Mouse (Mus musculus) cerebral cortex, adult 2 months (tissue): ENCODE measurements around the gene Asna1.

Experiments
- WGBS: fragments of 180-500 bp; shearing (Covaris S2); methylation state at CpG from one replicate; pipeline ENCODE4 v1.1.7; 2018; 5-methylcytosine and 5-hydroxymethylcytosine counted together

Gene Asna1

GRCm38 (mm10) chr8:84989810-84990209, 35.3 kb downstream of the Asna1 start:
- under 1% methylated on average over 15 of the region's 15 CpGs for WGBS

DNA sequence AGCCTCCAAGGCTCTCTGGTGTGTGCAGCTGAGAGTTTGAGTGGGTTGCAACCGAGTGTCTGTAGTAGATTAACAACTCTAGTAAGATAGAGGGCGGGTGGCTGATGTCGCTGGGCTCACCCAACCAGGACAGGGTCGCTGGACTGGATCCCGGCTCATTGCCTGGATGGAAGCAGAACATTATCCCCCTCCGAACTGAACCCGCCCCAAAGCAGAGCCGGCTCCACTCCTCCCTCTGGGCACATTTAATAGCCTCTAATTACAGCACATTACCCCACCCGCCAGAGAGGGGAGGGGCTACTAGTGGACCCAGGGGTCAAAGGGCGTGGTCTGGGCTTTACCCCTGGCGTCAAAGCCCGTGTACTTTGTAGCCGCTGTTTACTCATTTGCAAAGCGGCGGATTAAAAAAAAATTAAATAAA, 35.8 kb downstream of the Asna1 start:
- WGBS, result 13% methylated on average over 15 of the region's 15 CpGs

- WGBS, result 80% methylated on average over 2 of the region's 2 CpGs
Measured at GRCm38 (mm10) chr8:84987903-84988302, 37.2 kb downstream of the Asna1 start.

DNA sequence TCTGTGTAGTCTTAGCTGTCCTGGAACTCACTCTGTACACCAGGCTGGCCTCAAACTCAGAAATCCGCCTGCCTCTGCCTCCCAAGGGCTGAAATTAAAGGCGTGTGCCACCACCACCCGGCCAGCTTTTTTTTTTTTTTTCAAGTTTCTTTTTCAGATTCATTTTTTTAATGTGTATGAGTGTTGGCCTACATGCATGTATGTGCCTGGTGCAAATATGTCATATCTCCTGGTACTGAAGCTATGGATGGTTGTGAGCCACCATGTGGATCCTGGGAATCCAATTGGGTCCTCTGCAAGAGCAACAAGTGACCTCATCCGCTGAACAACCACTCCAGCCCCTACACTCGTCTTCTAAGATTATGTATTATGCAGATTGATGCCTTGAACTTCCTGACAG, 37.7 kb downstream of the Asna1 start:
- 90% methylated on average over 5 of the region's 5 CpGs for WGBS

GRCm38 (mm10) chr8:84986379-84986945, 38.6 kb downstream of the Asna1 start:
- WGBS, result 23% methylated on average over 8 of the region's 8 CpGs

DNA sequence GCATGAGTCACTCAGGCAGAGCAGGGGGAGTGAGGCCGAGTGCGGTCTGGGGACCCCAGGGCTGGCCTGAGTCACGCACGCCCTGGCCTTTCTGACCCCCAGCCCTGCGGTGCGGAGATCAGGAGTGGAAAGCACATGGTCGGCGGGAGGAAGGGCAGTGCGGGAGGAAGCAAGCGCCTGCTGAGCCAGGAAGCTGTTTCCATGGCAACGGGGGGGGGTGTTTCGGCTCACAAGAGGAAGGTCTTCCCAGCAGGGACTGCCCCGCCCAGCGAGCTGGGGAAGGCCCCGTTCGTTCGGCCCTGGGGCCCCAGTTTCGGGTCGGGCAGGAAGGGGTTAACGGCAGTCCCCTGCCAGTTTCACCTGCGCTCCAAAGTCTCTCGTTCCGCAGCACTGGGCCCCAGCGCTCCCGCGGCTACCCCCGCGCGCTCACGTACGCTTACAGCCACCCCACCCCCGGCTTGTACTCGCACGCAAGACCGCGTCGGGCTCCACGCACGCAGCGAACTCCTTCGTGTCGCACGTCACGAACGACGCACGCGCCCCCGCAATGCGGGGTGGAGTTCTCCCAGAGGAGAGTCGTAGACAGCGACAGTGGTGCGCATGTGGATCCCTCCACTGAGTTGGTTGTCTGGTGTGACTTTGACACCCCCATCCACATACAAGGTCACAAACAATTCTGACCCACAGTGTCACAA, 39.2 kb downstream of the Asna1 start:
- WGBS, result under 1% methylated on average over 51 of the region's 53 CpGs

GRCm38 (mm10) chr8:84985049-84985683, 39.9 kb downstream of the Asna1 start:
- 2% methylated on average over 23 of the region's 23 CpGs for WGBS

DNA sequence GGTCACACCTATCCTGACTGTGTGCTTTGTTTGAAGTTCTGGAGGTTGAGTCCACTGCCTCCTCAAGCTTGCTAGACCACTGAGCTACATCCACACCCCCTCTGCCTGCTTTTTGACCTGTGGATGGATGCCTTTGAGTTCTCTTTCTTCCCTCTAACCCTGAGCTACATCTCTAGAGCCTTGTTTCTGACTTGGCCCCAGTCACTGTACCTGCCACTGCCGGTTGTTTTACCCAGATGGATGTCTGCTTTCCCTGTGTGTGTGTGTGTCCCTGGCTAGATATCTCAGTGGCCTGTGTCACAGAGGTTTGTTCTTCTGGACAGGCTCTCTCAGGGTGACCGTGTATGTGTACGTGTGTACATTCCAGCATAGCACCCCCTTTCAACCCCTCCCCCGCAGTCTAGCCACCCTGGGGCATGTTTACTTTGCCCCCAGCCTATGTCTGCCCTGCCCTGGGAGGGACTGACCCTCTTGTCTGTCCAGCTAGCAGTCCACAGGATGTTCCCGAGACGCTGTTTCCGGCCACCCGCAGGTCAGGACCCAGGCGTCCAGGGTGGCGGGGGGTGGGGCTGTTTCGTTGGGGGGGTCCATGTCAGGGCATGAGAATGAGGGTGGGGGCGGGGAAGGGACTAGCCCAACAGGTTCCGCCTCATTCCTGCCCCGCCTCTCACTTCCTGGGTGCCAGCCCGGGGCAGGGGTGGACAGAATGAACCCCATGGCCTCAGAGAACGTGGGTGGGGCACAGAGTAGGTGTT, 40.6 kb downstream of the Asna1 start:
- 21% methylated on average over 16 of the region's 16 CpGs for WGBS

- WGBS, result 56% methylated on average over 3 of the region's 3 CpGs
Measured at GRCm38 (mm10) chr8:84982499-84983011, 42.5 kb downstream of the Asna1 start.

DNA sequence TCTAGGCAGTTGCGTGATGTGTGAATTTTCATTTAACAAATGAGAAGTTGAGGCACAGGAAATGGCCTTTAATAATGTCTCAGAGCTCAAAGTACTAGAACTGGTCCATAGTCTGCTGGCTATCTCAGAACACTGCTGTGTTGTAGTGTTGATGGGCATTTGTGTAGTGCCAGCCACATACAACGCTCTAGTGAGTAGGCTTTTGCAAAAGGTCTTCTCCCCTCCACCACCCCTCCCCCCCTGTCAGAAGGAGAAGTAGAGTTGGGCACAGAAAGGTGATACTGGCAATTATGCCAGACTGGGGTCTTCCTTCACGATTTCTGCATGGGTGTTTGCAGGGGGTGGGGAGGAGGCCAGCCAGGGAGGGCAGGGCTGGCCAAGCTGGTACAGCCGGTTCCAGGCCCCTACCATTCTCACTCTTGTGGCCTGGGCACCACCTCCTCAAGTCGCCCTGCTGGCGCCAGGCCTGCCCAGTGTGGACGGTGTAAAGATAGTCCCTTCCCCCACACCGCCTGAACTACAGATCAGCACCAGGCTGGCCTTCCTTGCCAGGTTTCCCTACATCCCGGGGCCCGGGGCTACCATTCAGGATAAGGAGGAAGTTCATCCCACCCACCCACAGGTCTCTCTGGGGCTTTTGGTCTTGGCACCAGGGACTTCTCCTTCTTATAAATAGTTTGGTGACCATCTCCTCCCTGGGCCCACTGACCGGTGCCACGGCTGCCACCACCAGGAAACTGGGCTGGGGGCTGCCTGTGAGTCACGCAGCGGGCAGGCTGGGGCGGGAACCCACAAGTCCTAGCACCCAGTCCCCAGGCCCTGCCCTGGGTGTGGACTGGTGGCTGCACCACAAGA, 43.2 kb downstream of the Asna1 start:
- 79% methylated on average over 15 of the region's 15 CpGs for WGBS

DNA sequence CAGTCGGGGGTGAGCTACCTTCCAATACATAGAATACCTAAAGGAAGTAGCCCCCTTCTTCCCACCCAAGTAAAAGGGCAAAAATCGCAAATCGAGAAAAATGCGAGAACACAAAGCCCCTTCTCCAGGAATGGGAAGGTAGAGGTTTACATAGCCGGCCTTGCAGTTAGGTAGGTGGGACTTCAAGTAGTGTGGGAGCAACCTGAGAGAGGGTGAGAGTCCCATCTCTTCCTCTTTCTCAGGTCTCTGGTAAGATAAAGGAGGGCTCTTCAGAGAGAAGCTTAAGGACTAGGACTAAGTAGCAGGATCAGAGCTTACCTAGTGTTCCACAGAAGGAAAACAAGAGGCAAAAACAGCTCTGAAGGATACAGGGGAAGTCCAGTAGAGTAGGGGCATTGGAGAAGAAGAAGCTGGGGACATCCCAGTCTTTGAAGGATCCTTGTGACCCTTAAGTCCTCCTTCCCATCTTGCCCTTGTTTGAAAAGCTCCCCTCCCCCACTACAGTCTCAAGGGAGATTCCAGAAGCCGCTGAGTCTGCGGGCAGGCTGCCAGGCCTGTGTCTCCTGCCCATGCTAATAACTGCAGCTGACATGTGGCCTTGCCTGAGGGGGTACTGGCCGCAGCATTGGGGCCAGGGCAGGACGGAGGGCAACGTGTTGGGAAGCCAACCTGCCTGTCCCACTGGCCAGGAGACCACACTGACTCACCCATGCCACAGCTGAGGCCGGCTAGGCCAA, 44.3 kb downstream of the Asna1 start:
- WGBS, result 38% methylated on average over 11 of the region's 11 CpGs

DNA sequence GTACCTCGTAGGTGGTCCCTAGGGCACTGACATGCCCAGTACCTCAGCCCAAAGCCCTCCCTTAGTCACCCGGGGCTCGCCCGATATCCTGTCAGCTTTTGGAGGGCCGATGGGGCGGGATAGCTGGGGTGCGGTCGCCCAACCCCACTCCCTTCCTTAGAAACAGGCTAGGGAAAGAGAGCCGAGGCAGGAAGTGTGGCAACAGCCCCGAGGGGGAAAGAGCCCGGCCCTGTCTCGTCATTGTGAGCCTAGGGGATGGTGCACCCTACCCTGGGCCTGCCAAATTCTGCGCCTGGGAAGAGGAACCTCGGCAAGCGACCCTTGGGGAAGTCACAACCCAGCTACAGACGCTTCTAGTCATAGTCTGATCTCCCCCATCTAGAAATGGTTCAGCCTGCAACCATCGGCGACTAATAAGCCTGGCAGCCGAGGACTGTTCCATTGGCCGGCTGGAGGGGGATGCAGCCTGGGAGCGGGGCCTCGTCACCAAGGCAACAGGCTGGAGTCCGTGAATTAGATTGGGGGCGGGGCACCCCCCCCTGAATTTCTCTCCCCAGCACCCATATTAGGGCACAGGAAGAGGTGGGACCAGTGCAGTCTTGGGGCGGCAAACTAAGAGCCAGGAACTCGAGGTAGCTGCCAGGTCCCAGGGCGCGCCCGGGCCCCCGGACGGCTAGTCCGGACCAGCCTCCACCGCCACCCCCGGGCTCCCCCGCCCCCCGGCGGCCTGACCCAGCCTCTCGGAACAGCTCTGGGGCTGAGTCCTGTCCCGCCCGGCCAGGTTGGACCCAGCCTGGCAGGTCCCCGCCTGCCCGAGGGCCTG, 45.3 kb downstream of the Asna1 start:
- WGBS, result 3% methylated on average over 37 of the region's 42 CpGs

DNA sequence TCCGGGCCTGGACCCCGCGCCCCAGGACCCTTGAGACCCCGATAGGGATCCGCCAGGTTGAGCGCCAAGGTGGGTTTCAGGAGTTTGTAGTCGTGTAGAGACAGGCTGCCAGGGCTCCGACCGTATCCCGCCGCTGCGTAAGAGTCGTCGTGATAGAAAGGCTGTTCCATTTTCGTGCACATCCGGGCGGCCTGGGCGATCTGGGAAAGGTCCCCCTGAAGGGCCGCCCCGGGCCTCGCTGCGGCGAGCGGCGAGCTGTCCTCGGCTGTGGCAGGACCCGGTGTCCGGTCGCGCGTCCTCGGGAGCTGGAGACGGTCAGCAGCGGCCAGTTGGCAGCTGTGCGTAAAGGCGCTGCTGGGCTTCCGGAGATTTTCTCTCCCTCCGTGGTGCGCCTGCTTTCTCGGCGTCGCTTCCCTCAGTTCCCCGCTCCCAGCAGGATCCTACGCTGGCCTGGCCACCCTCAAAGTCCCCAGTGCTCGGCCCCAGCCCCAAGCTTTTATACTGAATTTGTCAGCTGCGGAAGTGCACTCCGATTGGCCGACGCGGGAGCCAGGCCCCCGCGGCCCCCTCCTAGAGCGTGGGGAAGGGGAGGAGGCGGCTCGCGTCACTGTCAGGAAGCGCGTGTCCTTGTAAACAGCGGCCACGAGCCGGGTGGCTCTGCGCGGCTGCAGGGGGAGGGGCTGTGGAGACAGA, 46.7 kb downstream of the Asna1 start, which contains the start of gene Junb:
Junb (minus strand) TSS at position 471 of the 693 bp plus-strand sequence.
- under 1% methylated on average over 63 of the region's 63 CpGs for WGBS

DNA sequence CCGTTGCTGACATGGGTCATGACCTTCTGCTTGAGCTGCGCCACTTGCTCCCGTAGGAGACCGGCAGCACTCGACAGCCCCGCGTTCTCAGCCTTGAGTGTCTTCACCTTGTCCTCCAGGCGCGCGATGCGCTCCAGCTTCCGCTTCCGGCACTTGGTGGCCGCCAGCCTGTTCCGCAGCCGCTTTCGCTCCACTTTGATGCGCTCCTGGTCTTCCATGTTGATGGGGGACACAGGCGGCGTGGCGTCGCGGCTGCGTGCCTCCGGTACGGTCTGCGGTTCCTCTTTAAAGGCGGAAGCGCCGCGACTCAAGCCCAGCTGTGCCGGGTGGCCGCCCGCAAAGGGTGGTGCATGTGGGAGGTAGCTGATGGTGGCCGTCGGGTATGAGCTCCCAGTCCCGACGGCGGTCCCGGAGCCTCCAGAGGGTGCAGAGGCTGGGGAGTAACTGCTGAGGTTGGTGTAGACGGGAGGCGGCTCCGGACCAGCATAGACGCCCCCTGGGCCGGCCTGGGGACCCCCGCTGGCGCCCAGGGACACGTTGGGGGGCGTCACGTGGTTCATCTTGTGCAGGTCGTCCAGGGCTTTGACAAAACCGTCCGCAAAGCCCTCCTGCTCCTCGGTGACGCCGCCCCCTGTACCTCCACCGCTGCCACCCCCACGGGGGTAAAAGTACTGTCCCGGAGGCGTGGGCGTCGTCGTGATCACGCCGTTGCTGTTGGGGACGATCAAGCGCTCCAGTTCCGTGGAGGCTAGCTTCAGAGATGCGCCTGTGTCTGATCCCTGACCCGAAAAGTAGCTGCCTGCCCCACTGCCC, 47.4 kb downstream of the Asna1 start:
- WGBS, result under 1% methylated on average over 70 of the region's 70 CpGs

DNA sequence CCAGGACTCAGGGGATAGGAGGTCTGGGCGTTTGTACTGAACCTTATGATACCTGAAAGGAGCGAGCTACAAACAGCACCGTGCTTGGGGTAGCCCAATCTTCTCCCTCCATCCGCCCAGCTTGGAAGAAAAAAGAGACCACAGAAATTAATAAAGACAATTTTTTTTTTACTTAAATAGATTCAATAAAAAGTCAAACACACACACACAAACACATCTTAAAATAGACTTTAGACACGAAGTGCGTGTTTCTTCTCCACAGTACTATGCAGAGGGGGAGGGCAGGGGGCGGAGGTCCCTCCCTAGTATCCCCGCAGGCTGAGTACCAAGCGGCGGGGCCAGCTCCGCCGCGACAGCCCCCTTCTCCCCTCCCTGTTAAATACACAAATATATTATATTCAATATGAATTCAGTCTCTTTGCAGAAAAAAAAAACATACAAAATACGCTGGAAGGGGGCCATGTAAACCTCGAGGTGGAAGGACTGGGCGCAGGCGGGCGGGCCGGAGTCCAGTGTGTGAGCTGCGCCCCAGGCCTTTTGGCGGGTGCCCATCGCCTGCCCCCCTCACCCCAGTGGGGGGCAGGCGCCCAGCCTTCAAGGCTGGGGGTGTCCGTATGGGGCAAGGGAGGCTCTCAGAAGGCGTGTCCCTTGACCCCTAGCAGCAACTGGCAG, 48.2 kb downstream of the Asna1 start:
- under 1% methylated on average over 25 of the region's 25 CpGs for WGBS

DNA sequence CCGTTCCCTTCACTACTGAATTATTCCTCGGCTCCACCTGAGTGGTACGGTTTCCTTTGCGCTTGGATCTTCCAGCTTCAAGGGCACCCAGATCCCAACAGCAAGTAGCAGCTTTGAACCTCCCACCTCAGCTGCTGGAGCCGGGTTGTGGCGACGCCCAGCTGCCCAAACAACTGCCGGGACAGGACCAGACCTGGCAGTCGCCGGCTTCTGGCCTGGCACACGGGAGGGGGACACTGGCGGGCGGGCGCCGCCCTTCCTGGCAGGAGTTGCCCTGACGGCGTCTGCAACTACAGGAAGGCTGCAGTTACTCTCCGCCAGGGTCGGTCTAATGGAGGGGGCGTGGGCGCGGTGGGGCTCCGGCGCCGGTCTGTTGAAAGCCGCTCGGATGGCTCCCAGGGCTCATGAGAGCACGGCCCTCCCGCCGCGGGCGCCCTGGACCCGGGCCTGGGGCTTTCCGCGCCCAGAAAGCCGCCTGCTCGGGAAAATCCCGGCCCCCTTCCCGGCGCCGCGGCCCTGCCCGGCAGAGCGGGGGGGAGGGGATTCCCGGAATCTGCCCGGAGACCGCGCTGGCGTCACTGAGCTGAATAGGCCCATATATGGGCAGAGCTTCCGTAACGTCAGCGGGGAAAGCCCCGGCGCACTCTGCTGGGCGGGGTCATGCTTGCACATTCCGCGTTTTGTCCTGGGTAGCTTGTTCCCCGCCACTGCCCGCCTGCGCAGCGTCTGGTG, 48.9 kb downstream of the Asna1 start:
- WGBS, result under 1% methylated on average over 61 of the region's 61 CpGs

GRCm38 (mm10) chr8:84975434-84975833, 49.6 kb downstream of the Asna1 start:
- WGBS, result 17% methylated on average over 7 of the region's 7 CpGs
